Mouse (Mus musculus) mesoderm, embryonic 11.5 days (tissue): ENCODE data around the gene A730071L15Rik.

ENCODE experiments used
- DNase-seq: peaks from one replicate; pipeline ENCODE4 v3.0.0-alpha.2; 2012; ENCODE audit warnings: low read depth, low spot score

Gene A730071L15Rik

DNA sequence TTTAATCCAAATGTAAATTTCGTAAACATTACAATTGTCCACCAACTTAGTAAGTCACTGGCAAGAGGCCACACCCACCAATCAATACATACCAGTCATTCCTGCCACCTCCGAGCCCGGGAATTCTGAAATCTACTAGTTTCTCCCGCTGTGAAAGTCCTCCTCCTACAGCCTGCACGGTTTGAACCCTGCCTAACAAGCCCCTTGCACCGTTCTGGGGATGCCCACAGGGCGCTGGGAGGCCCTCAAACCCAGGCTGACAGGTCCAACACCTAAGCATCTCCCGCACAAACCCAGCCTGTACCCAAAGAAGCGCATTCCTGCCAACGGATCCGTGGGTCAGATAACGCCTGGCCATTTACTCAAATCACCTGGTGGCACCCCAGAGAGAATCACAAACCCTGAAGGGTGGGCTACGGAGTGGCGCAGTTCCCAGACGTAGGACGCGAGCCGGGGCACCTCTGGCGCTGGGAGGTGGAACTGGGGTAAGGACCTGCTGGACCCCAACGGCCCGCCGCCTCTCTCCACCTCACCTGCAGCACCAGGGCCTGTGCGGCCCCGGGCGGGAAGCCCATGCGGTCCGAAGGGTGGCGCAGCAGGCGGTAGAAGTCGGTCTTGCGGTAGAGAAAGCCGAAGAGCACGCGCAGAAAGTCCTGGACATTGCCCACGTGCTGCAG is at the start of gene A730071L15Rik:
TSS of gene A730071L15Rik (plus strand) at position 620 of the 677 bp plus-strand sequence.
- DNase-seq = peak; percentile 13

DNA sequence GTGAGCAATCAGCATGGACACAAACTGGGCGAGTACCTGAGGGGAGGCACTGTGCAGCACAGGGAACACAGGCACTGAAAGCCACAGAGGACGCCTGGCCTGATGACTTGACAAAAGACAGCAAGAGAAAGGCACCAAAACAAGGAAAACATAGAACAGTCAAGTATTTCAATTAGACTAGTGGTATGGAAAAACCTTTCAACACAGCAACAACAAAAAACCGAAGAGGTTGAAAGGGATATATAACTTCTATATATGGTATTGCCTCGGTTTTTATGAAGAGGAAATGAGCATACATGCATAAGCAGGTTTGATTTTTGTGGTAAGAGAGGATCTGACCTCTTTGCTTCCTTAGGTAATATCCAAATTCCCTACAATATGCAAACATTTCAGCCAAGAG is 47.0 kb upstream of the A730071L15Rik start:
- no peak for DNase-seq

DNA sequence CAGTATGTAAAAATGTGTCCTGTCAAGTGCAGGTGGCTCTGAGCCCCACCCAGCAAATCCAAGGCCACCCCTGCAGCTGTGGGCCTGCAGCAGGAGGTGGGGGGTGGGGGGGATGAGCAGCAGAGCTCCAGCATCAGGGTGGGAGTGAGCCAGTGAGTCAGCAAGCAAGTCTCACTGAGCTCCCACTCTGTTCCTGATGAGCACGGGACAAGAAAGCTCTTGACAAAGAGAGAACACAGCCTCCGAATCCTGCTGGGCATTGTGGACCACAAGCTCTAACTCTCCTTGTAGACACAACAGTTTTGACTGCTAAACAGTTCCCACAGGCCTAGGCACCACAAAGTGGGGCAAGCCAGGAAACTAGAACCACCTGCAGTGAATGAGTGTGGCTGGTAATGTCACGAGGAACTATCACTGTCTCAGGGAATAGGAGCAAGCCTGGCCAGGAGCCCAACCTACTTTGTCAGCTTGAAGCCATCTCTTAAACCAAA is 45.6 kb upstream of the A730071L15Rik start:
- DNase-seq = no peak

DNA sequence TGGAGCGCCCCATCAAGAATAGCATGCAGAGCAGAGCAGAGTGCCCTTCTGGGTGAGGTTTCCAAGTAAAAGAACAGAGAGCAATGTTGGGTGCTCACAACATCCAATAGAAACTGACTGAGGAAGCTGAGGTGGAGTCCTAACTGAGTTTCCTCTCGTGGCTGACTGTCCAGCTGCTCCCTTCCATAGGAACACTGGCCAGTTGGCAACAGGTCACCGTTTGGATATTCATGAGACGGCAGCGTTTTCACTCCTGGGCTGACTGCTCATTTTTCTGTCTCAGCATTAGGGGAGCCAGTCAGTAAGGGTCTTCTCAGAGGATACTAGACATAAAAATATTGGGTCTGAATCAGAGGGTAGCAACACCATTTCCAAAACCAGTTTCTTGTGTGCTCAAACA is 43.2 kb upstream of the A730071L15Rik start:
- no peak for DNase-seq

DNA sequence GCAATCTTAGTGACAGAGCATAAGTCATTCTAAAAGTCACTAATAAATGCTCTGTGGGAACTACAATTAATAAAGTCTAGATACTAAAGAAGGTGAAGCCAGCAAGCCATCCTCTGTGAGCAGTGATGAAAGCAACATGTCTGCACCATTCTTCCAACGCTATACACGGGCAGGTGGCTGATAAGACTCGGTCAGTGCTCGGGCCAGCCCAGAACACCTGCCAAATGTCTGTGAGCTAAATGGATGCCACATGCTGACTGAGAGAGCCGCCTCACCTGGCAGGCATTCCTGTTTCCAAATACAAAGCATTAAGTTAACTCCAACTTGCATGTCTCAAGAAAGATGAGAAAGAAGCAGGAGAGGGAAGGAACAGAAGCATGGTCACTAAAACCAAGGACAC is 42.7 kb upstream of the A730071L15Rik start:
- DNase-seq = no peak

DNA sequence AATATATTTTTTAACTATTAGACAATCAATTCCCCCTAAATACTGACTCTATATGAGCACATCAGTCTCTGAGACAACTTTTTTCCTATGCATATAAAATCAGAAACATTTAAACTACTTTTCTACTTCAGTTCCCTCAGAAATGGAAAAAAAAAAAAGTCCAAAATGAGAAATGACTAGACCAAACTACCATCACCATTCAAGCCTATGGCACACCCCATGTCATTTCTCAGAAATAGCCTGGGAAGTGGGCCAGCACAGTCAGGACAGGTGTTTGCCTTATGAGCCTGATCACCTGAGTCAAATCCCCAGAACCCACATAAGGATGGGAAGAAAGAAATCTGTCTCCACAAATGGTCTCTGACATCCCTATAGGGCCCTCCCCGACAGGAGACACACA is 41.3 kb upstream of the A730071L15Rik start:
- no peak for DNase-seq

DNA sequence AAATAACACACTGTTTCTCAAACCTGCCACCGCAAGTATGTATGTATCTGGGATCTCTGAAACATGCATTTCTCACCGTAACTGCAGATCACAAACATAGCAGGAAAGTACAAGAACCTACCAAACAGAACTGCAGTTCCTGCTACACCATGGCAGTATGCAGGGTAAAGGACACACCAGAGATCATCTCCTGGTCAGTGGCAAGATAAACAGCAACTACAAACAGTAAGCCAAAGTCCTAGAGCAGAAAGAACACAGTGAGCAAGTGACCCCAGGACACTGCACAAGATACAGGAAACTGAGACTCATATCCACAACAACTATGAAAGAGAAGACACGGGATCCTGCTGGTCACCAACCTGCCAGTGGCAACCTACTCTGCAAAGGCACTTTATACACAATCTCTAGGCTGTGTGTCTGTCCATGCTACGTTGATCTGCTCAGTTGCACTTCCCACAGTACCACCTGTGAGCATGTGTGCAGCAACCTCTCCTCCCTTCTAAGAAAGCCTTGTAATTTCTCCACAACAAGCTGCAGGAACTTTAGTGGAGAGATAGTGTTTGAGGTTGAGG is 40.0 kb upstream of the A730071L15Rik start:
- DNase-seq = no peak

DNA sequence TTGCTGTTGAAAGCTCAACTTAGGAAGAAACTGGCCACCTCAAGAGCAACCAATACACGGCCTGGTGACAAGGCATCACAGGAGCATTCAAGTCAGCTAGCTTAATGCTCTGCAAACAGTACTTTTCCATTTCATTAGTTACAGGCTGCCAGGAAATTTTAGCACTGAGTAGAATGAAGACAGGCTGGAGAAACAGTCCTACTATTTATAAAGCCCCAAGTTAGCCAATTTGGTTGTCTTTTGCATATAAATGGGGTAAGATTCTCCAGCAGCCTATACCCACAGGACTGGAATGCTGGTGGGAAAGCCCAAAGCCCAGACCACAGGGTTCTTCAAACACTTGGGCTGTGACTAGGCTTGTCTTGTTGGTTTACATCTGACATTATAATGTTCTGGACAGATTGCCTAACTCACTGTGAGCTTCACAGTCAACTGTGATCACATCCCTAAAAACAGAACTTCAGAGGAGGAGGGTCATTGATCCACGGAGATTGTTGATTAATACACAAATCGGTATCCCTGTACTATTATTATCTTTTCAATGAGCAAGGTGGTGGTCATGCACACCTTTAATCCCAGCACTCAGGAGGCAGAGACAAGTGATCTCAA is 39.1 kb upstream of the A730071L15Rik start:
- no peak for DNase-seq

DNA sequence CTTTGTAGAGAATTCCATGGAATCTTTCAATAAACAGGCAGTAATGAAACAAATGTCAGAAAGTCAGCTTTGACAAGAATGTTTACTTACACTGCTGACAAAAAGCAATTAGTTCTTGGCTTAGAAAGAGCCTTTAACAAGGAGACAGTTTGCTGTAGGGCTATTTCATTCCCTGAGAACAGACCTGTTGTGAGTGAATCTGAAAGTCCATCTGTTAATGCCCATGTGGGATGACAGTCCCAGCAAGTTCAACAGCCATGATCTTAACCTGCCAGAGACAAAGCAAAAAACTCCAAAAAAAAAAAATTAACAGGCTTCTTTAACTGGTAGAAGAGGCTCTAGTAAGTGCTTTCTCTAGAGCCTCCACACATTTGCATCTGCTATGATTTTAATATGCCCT is 38.3 kb upstream of the A730071L15Rik start:
- DNase-seq = no peak

DNA sequence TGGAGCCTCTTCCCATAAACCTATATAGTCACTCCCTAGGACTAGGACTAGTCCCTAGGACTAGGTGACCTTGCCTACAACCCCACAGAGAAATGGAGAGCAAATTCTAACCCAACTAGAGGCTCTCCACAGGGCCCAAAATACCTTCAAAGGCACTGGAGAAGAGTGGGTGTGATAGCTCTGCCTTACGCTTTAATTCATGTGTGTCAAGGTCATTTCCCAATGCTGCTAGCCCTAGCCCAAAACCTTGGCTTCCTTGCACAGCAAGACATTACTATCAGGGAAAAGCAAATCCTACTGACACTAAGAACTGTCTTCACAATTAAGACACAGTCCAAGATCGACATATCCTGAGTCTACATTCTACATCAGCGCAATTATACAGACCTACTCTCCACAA is 36.8 kb upstream of the A730071L15Rik start:
- DNase-seq = no peak

DNA sequence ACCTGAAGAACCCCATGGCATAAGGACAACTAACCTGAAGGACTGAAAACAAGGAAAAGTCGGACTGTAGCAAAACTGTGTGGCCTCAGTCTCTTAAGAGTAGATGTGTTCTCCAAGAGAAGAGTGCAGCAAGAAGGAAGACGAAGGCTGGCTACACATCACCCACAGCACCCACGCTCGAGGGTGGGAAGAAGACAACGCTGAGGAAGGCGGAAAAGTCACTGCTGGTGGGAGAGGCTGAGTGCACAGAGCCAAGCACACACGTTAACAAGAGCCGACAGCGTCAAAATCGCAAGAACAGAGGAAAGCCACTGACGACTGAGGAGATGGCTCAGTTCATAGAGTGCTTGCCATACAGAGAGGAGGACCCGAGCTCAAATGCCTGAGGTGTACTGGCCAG is 36.1 kb upstream of the A730071L15Rik start:
- DNase-seq = no peak

DNA sequence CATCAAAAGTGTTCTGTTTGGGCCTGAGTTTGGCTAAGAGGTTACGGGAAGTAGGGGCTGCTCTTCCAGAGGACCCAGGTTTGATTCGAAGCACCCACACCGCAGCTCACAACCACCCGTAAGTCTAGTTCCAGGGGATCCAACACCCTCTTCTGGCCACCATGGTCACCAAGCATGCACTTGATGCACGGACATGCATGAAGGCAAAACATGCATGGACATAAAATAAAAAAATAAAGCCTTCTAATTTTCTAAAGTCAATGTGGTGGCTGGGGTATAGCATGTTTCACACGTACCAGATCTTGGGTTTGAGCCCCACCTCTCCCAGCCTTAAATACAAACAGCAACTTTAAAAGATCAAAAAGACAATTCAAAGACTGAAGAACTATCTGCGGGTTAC is 35.0 kb upstream of the A730071L15Rik start:
- DNase-seq = no peak

DNA sequence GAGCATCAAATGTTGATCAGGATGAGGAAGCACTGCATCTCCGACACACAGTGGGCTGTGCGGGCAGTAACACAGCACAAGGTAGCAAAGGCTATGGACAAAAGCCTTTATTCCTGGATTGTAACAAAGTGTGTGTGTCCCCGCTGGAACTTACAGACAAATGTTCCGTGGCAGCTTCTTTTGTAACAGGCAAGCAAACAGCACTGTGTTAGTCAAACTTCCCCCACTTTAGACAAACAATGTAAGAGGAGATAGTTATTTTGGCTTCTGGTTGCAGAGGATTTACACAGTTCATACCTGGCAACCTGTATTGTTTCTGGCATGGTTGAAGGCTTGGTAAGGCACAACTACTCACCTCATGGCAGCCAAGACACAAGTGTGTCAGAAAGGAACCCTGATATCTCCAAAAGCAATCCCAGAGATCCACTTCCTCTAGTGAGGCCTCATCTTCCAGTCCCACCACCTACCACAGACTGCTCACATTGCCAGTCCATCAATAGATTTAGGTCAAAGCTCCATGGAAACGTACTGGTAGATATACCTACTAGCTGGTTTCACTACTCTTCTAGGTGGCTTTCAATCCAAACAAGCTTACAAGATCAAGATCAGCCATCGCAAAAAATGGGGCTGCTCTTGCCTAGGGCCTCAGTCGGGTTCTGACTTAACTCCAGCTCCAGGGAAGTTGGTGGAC is 34.3 kb upstream of the A730071L15Rik start:
- DNase-seq = no peak

DNA sequence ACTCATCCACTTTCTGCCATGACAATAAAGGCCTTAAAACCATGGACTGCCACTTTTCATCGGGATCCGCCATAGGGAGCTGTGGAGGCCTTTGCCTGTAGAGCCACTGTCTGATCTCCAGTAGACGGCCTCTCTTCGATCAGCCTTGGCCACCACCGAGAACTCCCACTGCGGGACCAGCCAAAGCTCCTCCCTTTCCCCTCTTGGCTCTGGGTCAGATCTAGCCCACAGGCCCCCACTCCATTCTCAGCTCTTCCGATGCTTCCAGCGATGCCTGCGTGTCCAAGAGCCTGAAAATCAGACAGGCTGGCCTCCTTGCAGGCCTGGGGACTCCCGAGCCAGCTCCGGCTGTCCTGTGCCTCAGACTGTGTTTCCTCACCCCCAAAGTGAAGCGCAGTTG is 33.5 kb upstream of the A730071L15Rik start:
- no peak for DNase-seq

DNA sequence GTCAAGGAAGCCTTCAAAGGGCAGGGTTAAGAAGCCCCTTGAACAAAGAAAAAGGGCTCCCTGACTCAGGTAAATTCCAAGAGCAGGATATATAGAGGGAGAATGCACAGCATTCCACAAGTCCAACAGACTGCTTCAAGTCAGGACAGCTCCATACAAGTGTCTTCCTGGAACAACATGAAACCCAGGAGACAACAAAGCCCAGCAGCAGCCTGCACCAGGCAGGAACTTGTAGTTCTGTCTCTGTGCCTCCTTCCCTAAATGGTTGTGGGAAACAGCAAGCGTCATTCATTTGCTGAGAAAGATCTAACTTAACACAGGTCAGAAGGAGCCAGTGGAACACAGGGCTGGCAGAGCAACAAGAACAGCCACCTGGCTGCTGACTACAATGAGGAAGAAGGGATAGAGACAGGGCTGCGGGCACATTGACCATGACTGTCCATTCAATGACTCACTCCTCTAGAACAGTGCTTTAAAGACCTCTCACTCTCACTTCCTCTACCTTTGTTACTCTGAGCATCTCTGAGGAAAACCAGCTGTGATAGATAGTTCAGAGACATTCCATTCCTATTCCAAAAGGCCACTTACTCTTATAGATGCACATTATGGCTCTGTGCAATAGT is 30.7 kb upstream of the A730071L15Rik start:
- no peak for DNase-seq

DNA sequence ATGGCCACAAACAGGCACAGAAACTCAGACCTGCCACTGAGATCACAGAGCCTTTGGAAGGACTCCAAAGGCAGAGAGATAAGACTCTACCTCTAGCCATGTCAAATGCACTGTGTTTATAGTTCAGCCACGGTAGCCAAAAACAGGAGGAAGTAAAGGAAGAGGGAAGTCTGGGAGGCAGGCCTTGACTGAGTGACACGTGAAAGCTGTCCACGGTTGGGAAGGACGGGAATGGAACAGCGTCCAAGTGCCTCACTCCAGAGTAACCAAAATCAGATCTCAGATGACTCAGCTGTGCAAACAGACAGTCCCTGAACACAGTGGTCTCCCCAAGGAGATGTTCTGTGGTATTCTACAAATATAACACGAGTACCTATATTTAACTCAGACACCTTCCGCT is 25.1 kb upstream of the A730071L15Rik start:
- DNase-seq = no peak

DNA sequence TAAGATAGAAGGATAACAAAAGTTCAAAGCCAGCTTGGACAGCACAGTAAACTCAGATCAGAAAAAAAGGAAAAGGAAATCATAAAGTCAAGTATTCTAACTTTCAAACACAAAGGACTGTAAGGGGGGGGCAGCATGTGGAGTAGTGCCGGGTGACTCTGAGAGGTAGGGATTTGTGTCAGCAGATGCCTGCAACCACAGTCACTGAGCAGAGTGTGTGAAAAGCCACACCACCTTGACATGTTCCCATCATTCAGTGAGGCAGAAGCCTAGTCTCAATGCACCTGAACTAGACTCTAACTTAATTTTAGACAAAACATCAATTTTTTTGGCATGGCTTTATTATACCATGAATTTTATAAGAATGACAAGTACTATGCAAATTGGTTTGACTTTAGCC is 24.3 kb upstream of the A730071L15Rik start:
- no peak for DNase-seq

DNA sequence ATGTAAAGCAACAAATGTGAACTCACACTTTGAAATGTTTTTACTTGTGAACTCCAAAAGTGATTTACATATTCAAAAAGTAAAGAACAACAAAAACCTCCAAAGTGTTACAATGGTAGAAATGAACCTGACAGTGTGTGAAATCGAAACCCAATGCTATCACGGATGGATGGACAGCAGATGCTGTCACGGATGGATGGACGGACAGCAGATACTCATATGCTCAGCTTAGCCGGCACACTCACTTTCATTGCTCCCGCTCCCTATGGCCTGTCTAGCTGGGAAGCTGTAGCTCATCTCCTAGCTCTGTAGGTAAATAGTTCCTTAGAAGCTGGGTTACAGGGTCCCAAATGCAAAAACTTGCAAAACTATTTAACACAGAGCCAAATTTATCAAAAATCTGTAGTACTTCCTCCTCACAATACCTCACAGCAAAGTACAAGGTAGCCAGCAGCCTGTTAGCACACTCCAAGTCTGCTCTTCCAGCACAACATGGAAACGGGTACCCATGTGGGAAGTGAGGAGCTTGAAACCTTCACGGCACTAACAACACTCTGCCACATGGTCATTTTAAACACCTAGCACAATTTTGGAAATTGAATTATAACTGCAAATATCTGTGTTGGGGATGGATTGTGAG is 21.9 kb upstream of the A730071L15Rik start:
- peak; percentile 17 for DNase-seq

DNA sequence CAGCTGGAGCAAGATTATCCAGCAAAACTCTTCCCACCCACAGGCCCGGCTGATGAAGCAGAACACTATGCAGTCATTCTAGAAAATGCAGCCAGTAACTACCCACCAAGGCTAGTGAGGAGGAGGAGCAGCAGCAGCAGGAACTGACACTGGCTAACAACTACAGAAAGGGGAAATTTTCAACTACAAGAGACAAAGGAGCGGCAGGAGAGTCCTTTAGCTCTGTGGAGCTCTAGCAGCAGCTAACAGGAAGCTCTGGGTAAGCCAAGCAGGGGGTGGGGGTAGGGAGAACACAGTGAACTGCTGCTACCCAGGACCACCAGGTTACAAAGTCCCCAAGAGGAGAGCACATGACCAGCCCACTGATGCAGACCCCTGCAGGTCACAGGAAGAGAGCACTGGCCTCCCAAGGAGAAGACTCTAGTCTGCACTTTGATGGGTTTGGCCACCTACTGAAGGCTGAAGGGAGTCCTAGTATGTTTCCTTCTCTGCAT is 21.1 kb upstream of the A730071L15Rik start:
- no peak for DNase-seq

DNA sequence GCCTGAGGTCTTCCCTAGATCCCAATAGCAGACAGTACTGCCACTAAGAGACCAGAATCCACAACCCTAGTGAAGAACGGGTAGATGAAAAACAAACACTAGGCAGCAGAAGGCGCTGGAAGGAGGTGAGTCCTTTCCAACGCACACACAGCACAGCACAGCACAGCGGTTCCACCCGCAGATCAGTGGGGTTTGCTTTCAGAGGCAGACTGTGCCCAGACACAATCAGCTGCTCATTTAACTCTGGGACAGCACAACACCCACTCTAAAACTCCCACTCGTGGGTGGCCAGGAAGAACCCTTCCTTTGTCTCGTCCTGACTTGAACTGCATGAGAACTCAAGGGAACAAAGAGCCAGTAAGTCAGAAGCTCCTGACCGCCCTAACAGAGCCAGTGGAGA is 20.6 kb upstream of the A730071L15Rik start:
- DNase-seq = no peak

DNA sequence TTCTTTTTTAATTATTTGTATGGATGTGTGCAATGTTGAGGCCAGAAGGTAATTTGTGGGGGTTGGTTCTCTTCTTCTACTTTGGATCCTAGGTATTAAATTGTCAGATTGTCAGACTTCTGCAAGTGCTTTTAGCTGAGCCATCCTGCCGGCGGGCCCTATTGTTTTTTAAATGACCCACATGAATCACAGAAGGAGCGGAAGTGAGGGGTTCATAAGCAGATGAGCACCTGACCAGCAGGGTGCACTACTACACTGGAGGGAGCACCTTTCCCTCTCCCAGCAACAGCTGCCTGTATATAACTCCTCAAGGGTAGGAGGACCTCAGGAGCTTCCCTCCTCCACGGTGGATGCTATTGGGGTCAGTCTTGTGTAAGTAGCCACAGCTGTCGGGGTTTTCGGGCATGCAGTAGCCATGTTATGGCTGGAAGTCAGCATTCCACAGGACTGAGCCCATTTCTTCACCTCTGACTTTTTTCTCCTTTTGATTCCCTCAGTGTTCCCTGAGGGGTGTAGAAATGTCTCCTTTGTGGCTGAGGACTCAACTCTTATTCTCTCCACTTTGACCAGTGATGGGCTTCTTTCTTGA is 18.9 kb upstream of the A730071L15Rik start:
- no peak for DNase-seq
